ENCODE assay signal across 8 mouse cellular contexts in genomic region chr11:116226414-116226813, GRCm38 (mm10). TPM values are rescaled to one million over a fixed set of nuclear protein-coding genes. Genes with fewer than 3 reads are reported as not detected.
DNase-seq lines count a peak whose midpoint lies in the region; ATAC-seq and TF ChIP-seq lines count a peak whose summit lies in the region.
"Had no signal": no experiment of that assay in that cellular context is flagged by ENCODE, and none has a peak within 500 bp of the region (broad histone marks: within the 10 kb centered on the region; RNA-seq: fewer than 3 reads in every experiment).

No protein-coding gene starts in this region.

- no peak for ATAC-seq in G1E (ENCODE audit: extremely low read depth, insufficient number of reproducible peaks, low FRiP score, poor library complexity, severe bottlenecking)

- H3K4me3 ChIP-seq in G1E (ENCODE audit: low read depth, low read length): no peak overlapping the region
- H3K4me3 ChIP-seq: limb, embryonic 12.5 days had no signal

- H3K9me3 ChIP-seq in G1E (replicated peaks): peaks cover 34% of the 10 kb centered on the region

- peak; percentile 71 for TF ChIP-seq CTCF in G1E (IDR thresholded peaks at IDR 0.05; ENCODE audit: low read depth, low read length)

- intact Hi-C loops in gastrocnemius, postnatal 36 days (cut with DNase I): loop anchor here (2.0 to 5.0 kb wide), 3 partner anchors 66 to 236 kb away; no protein-coding TSS in a partner anchor

- peak; percentile 89 for DNase-seq in CD4-positive, CD25-positive, alpha-beta regulatory T cell, adult 2 months (ENCODE audit: low read depth, low spot score)
- peak; percentile 68 for DNase-seq in G1E (ENCODE audit: low spot score)
- peak; percentile 77 for DNase-seq in cerebellum, adult 8-10 months
- DNase-seq in gastrocnemius, postnatal 36 days: peak; percentile 76 to 81
- DNase-seq in layer of hippocampus, adult 11-12 months (ENCODE audit: low spot score): peak; percentile 77
- peak; percentile 93 for DNase-seq in lung, postnatal 36 days
- peak; percentile 72 for DNase-seq in spleen, adult 12 weeks (ENCODE audit: low spot score)

- peaks cover 3% of the 10 kb centered on the region; the same call in 1 of the 2 replicates for H3K4me1 ChIP-seq in G1E (ENCODE audit: insufficient read depth, low read depth, low read length)

- peaks cover 72% of the 10 kb centered on the region for H3K27me3 ChIP-seq in G1E (ENCODE audit: insufficient read depth, low read length)

- no peaks in the 10 kb centered on the region for H3K36me3 ChIP-seq in G1E (replicated peaks)
- H3K36me3 ChIP-seq: limb, embryonic 12.5 days had no signal

RNA-seq across cellular contexts. Expression of gene Evpl, which starts 11.5 kb away (rescaled TPM):
- not detected in 2 replicates for total RNA-seq in G1E (2014; fragmentation: Nextera tagmentation)
- 0.05 TPM in 1 of 2 replicates, not detected in the other for total RNA-seq in G1E (2017)
- 0.01 TPM in 2 replicates for polyA plus RNA-seq in G1E (2012)
- under 1 TPM; 0.05 to 0.07 TPM for total RNA-seq in gastrocnemius, postnatal 36 days (2021)

RNA-seq across cellular contexts. Expression of gene Acox1, which starts 27.6 kb away (rescaled TPM):
- total RNA-seq in G1E (2014; fragmentation: Nextera tagmentation): 34.0 and 35.6 TPM in 2 replicates
- total RNA-seq in G1E (2017): 51.2 and 55.8 TPM in 2 replicates
- 2.5 and 2.8 TPM in 2 replicates for polyA plus RNA-seq in G1E (2012)
- total RNA-seq in gastrocnemius, postnatal 36 days (2021): 10 to 100 TPM; 62.6 to 80.1 TPM

RNA-seq across cellular contexts. Expression of gene Ten1, which starts 27.8 kb away (rescaled TPM):
- total RNA-seq in G1E (2014; fragmentation: Nextera tagmentation) (17.8 and 23.1 TPM in 2 replicates), G1E (2017) (47.6 and 47.8 TPM in 2 replicates)
- polyA plus RNA-seq in G1E (2012): 95.8 and 99.2 TPM in 2 replicates
- 10 to 100 TPM; 19.2 to 21.9 TPM for total RNA-seq in gastrocnemius, postnatal 36 days (2021)

RNA-seq across cellular contexts. Expression of gene Srp68, which starts 47.6 kb away (rescaled TPM):
- 78.0 and 79.1 TPM in 2 replicates for total RNA-seq in G1E (2014; fragmentation: Nextera tagmentation)
- 25.2 and 35.1 TPM in 2 replicates for total RNA-seq in G1E (2017)
- polyA plus RNA-seq in G1E (2012): 49.3 and 52.1 TPM in 2 replicates
- total RNA-seq in gastrocnemius, postnatal 36 days (2021): 10 to 100 TPM; 72.1 to 83.1 TPM

RNA-seq across cellular contexts. Expression of gene Galr2, which starts 54.3 kb away (rescaled TPM):
- total RNA-seq in G1E (2014; fragmentation: Nextera tagmentation): not detected in 2 replicates
- 0.23 and 0.38 TPM in 2 replicates for total RNA-seq in G1E (2017)
- not detected in 2 replicates for polyA plus RNA-seq in G1E (2012)
- total RNA-seq in gastrocnemius, postnatal 36 days (2021): under 1 TPM; 0.12 to 0.31 TPM
- polyA plus RNA-seq: limb, embryonic 12.5 days had no signal
